Comparison of ENCODE assay signal across 9 mouse cellular contexts in the genomic region with DNA sequence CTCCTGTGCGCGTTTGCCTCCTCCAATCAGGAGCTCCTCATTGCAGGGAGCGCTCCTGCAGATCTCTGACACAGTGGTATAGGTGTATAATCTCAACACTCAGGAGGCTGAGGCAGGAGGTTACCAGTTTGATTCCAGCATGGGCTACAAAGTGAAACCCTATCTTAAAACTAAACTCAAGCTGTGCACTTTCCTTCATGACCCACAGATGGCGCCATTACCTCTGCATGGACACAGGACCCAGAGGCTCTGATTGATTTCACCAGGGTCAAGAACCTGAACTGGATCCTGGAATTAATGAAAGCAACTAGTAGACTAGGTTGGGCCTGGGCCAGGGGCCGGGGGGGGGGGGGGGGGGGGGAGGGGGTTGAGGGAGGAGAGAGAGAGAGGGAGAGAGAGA. TPM values are rescaled to one million over a fixed set of nuclear protein-coding genes. Genes with fewer than 3 reads are reported as not detected.
DNase-seq lines count a peak whose midpoint lies in the region; ATAC-seq lines count a peak whose summit lies in the region.
"Had no signal": no experiment of that assay in that cellular context is flagged by ENCODE, and none has a peak within 500 bp of the region (broad histone marks: within the 10 kb centered on the region; RNA-seq: fewer than 3 reads in every experiment).

No protein-coding gene starts in this region.

- intact Hi-C loops in gastrocnemius, postnatal 36 days (cut with DNase I) = loop anchor here (5.0 kb wide), 1 partner anchor 57 kb away; no protein-coding TSS in a partner anchor

- DNase-seq in gastrocnemius, adult 18-20 months (ENCODE audit: low spot score) = peak; percentile 41
- no peak for DNase-seq in gastrocnemius, postnatal 36 days
- DNase-seq in right cerebral cortex, adult 18-20 months = peak; percentile 11
- DNase-seq in right cerebral cortex, postnatal 10 days (ENCODE audit: low spot score in 2 of 2) = no peak
- peak; percentile 20 for DNase-seq in c-Kit-positive CD71-positive TER-119-positive erythroid progenitor cells, embryonic 14.5 days (ENCODE audit: low spot score)
- DNase-seq in kidney, postnatal 36 days = peak; percentile 37 to 80
- DNase-seq in retina, embryonic 14.5 days (ENCODE audit: low spot score) = peak; percentile 85

- no peak for ATAC-seq in erythroid progenitor cell, adult 5-6 weeks (replicated peaks; ENCODE audit: low FRiP score, poor library complexity, severe bottlenecking)

RNA-seq across cellular contexts. Expression of a gene that starts 12.6 kb away (rescaled TPM):
- not detected for total RNA-seq in gastrocnemius, adult 18-20 months (2021)
- under 1 TPM in 1 of 2 experiments, not detected in 1; 0.18 TPM for total RNA-seq in gastrocnemius, postnatal 36 days (2021)
- total RNA-seq in erythroid progenitor cell, adult 5-6 weeks (2015; ENCODE audit: low replicate concordance) = not detected in 2 replicates
- not detected in 2 replicates for total RNA-seq in erythroid progenitor cell, adult 5-6 weeks (2017; ENCODE audit: low replicate concordance)
- total RNA-seq: left cerebral cortex, adult 18-20 months had no signal

RNA-seq across cellular contexts. Expression of a gene that starts 20.8 kb away (rescaled TPM):
- total RNA-seq in gastrocnemius, adult 18-20 months (2021) = not detected
- total RNA-seq in gastrocnemius, postnatal 36 days (2021) = not detected
- total RNA-seq in erythroid progenitor cell, adult 5-6 weeks (2015; ENCODE audit: low replicate concordance) = not detected in 2 replicates
- total RNA-seq in erythroid progenitor cell, adult 5-6 weeks (2017; ENCODE audit: low replicate concordance) = not detected in 2 replicates
- total RNA-seq: left cerebral cortex, adult 18-20 months had no signal

RNA-seq across cellular contexts. Expression of a gene that starts 34.3 kb away (rescaled TPM):
- total RNA-seq in gastrocnemius, adult 18-20 months (2021) = not detected
- total RNA-seq in gastrocnemius, postnatal 36 days (2021) = not detected
- not detected in 2 replicates for total RNA-seq in erythroid progenitor cell, adult 5-6 weeks (2015; ENCODE audit: low replicate concordance)
- total RNA-seq in erythroid progenitor cell, adult 5-6 weeks (2017; ENCODE audit: low replicate concordance) = not detected in 2 replicates
- total RNA-seq: left cerebral cortex, adult 18-20 months had no signal

RNA-seq across cellular contexts. Expression of a gene that starts 52.5 kb away (rescaled TPM):
- total RNA-seq in gastrocnemius, adult 18-20 months (2021) = not detected
- not detected for total RNA-seq in gastrocnemius, postnatal 36 days (2021)
- total RNA-seq in erythroid progenitor cell, adult 5-6 weeks (2015; ENCODE audit: low replicate concordance) = not detected in 2 replicates
- not detected in 2 replicates for total RNA-seq in erythroid progenitor cell, adult 5-6 weeks (2017; ENCODE audit: low replicate concordance)

Comparison
In these comparisons a context has a peak if more than half of its experiments do, and no peak if none do; other contexts are left out.
1. DNase-seq: peak in gastrocnemius, adult 18-20 months (single experiment), right cerebral cortex, adult 18-20 months (single experiment), c-Kit-positive CD71-positive TER-119-positive erythroid progenitor cells, embryonic 14.5 days (single experiment), kidney, postnatal 36 days (2 of 2) and retina, embryonic 14.5 days (single experiment); none in gastrocnemius, postnatal 36 days (0 of 2) and right cerebral cortex, postnatal 10 days (0 of 2).